Mouse (Mus musculus): ENCODE data around the gene B4galt2. TPM values are rescaled to one million over a fixed set of nuclear protein-coding genes. Genes with fewer than 3 reads are reported as not detected.

Gene B4galt2
- total RNA-seq, 2 experiments from 2014 or later, result 86.7 to 90.6 TPM

DNA sequence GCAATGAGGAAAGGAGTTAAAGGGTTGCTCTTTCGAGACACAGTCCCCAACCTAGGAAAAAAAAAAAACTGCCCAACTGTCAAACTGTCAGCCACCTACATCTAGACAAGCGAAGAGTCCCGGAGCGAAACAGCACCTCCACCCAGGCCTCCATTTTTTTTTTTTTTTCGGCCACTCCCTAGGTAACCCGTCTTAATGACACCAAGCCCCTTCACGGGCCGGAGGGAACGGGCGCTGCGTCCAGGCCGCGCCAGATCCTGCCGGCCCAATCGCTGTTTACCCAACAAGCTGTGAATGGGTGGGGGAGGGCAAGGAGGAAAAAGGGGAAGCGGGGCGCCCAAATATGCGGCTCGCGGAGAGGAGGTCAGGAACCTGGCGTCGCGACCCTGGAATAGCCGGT lies 3.4 kb upstream of the B4galt2 start:
- intact Hi-C loops (cut with DNase I), result loop anchor here (2.0 kb wide), 1 partner anchor 28 kb away; the partner anchor contains the start of gene Ipo13
- H3K4me3 ChIP-seq, result peak overlapping the region; percentile 89
- no peak for DNase-seq (ENCODE audit: extremely low spot score in 1 of 2, low spot score in 2 of 2)
- TF ChIP-seq CTCF (IDR thresholded peaks at IDR 0.05), result no peak
- H3K27ac ChIP-seq, result peak overlapping the region; percentile 97

DNA sequence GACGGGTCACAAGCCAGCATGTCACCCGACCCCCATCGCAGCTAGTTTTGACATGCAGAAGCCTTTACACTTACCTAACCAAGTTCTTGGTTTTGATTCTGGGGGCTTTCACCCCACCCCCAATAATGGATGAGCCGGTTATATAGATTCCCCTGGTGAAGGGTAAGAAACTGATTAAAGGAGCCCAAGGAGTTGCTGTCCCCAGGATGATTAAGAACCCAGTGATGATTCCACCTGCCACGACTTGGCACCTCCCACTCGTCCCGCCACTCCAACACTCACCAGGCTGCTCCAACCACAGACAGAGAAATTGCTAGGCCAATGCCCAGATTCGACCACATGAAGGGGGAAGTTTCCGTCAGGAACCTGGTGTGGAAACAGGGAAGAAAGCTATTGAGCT lies 2.7 kb upstream of the B4galt2 start:
- no peak overlapping the region for H3K27ac ChIP-seq
- peak overlapping the region; percentile 89 for H3K4me3 ChIP-seq
- DNase-seq (ENCODE audit: extremely low spot score in 1 of 2, low spot score in 2 of 2), result no peak
- intact Hi-C loops (cut with DNase I), result loop anchor here (2.0 kb wide), 1 partner anchor 29 kb away; the partner anchor contains the start of gene Ipo13
- no peak for TF ChIP-seq CTCF (IDR thresholded peaks at IDR 0.05)

DNA sequence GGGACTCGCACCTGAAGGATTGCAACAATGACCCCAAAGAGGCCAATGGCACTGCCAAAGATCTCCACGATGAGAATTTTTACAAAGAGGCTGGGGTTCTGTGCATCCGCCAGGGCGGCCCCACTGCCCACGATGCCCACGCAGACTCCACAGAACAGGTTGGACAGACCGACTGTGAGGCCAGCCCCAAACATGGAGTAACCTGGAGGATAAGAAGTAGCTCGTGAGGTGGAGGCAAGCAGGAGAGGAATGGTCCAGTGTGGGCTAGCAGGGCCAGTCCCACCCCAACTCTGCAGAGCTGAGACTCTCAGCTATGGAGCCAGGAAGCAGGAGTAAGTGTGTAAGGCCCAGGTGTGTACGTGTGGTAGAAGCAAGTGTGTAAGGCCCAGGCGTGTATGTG lies 1.8 kb upstream of the B4galt2 start:
- no peak for TF ChIP-seq CTCF (IDR thresholded peaks at IDR 0.05)
- no peak for DNase-seq (ENCODE audit: extremely low spot score in 1 of 2, low spot score in 2 of 2)
- intact Hi-C loops (cut with DNase I), result no loop called here
- H3K4me3 ChIP-seq, result no peak overlapping the region
- H3K27ac ChIP-seq, result no peak overlapping the region

DNA sequence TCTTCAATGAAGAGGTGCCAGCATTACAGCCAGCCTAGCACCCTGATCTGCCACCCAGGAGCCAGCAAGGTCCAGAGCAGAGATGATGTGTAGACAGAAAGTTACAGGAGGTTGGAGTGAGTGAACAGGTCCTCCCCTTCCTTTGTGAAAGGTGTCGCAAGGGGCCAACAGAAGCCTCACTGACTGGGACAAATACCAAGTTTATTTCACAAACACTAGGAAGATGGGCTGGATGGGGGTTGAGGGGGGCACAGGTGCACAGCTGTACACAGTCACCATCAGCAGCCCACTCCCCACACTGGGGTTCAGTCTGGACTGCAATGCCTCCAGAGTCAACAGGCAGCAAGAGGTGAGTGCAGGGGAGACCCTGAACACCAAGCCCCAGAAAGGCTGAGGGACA lies 859 bp upstream of the B4galt2 start:
- Histone ChIP-seq H3K4me3 (peak overlapping the region; percentile 75), H3K27ac (no peak overlapping the region)
- TF ChIP-seq CTCF (IDR thresholded peaks at IDR 0.05), result no peak
- no peak for DNase-seq (ENCODE audit: extremely low spot score in 1 of 2, low spot score in 2 of 2)
- intact Hi-C loops (cut with DNase I), result no loop called here

DNA sequence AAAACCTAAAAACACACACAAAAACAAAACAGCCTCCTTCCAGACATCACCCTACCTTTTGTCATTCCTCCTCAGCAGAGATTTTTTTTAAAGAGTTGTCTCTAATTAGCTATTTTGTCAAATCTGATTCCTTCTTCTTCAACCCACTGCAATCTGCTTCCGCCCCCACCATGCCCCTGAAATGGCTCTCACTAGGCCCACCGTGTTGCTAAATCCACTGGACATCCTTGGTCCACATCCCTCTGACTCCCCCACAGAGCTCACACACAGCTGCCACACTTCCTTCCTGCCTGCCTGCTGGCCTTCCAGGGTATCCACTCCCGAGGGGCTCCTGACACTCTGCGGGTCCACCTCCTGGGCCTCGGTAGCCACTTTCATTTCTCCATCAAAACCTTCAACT lies 4.6 kb downstream of the B4galt2 start:
- intact Hi-C loops (cut with DNase I), result no loop called here
- no peak overlapping the region for H3K27ac ChIP-seq
- DNase-seq (ENCODE audit: extremely low spot score in 1 of 2, low spot score in 2 of 2), result no peak
- no peak overlapping the region for H3K4me3 ChIP-seq
- no peak for TF ChIP-seq CTCF (IDR thresholded peaks at IDR 0.05)

DNA sequence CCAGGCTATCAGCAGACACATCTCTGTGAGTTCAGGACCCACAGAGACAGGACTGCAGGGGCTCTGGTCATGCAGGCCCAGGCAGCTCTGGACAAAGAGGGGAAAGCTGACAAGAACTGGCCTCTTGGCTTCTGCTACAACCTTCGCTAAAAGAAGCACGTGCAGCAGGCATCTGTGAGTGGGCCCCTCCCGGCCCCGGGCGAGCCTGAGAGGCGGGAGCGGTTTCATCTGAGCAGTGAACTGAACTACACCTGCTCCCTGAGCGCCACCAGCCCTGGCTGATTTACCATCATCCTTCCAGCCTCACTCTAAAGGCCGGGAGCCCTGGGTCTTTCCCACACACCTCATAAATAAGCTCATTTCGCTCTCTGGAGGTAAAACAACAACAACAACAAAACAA lies 5.0 kb downstream of the B4galt2 start:
- intact Hi-C loops (cut with DNase I), result no loop called here
- Histone ChIP-seq H3K27ac (no peak overlapping the region), H3K4me3 (no peak overlapping the region)
- no peak for DNase-seq (ENCODE audit: extremely low spot score in 1 of 2, low spot score in 2 of 2)
- TF ChIP-seq CTCF (IDR thresholded peaks at IDR 0.05), result no peak

DNA sequence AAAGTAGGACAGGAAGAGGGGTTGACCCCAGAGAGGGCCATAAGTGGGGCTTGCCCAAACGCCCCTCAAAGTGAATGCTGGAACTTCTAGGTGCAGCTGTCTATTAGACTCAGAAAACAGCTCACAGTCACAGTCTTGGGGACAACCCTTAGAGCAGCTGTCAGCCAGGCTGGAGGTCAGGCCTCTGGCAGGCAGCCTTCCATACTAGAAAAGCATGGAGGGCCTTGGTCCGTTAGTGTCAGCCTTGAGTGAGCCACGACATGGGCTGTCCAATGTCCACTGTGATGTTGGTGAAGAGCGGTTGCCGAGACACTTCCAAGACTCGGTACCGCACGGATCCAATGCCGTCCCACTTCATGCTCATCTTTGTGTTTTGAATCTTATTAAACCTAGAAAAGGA lies 9.7 kb downstream of the B4galt2 start:
- no peak for DNase-seq (ENCODE audit: extremely low spot score in 1 of 2, low spot score in 2 of 2)
- Histone ChIP-seq H3K27ac (no peak overlapping the region), H3K4me3 (no peak overlapping the region)
- no peak for TF ChIP-seq CTCF (IDR thresholded peaks at IDR 0.05)
- intact Hi-C loops (cut with DNase I), result no loop called here

DNA sequence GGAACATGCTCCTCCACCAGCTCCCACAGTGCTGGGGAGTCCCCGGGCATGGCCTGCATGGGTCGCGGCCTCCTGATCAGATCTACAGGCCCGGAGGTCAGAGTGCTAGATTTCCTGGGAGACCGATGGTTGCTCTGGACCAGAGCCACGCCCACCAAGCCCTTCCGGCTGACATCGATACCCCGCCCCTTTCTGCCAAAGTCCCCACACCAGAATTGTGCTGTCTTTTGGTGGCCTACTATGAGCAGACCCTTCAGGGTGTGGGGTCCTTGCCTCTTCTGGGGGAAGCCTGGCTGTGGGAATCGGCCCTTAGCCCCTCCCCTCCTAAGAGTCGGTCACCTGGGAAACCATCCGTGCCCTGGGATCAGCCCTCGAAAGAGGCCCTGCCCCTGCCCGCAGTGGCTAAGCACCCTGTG lies 10.8 kb downstream of the B4galt2 start, which contains the start of gene Ccdc24:
Gene Ccdc24, minus strand, starts transcription at position 87 of the 416 bp plus-strand sequence.
- intact Hi-C loops (cut with DNase I), result no loop called here
- no peak for DNase-seq (ENCODE audit: extremely low spot score in 1 of 2, low spot score in 2 of 2)
- no peak for TF ChIP-seq CTCF (IDR thresholded peaks at IDR 0.05)

DNA sequence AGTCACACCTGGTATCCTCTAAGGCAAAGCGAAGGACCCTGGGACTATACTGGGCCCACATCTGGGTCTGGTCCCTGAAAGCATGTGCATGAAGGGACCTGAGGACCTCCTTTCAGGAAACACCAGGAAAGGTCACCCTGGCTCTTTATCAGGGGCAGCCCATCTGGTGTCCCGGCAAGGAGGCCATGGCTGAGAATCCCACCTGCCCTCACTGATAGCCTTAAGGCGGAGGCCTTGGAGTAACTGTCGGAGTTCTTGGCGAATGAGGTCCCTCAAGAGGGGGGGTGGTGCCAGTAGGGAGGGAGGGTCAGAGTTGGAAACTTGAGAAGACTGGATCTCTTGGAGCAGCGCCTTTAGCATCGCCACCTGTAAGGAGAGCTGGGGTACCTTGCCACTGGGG lies 11.5 kb downstream of the B4galt2 start:
- Histone ChIP-seq H3K4me3 (no peak overlapping the region), H3K27ac (no peak overlapping the region)
- intact Hi-C loops (cut with DNase I), result no loop called here
- no peak for TF ChIP-seq CTCF (IDR thresholded peaks at IDR 0.05)
- no peak for DNase-seq (ENCODE audit: extremely low spot score in 1 of 2, low spot score in 2 of 2)

More for the DNA sequence above, 10.8 kb downstream of the B4galt2 start, which contains the start of gene Ccdc24:
- Histone ChIP-seq H3K27ac (no peak within 1 kb of the TSS), H3K4me3 (no peak within 1 kb of the TSS)

DNA sequence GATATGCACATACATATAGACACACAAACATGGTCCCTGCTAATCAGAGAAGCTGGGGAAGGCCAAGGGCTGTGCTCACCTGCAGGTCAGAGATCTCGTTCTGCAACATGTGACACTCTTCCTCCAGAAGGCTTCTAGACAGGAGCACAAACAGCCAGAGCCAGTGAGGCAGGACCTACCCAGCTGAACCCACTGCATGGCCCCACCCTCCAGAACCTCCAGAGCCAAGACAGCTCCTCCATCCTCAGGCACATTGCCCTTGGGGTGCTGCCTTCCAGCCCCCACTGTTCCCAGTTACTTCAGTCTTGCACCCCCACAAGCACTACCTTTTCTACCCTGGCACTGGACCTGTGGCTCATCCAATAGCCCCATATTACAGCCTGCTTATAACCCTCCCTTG lies 12.8 kb downstream of the B4galt2 start:
- no peak for TF ChIP-seq CTCF (IDR thresholded peaks at IDR 0.05)
- no peak for DNase-seq (ENCODE audit: extremely low spot score in 1 of 2, low spot score in 2 of 2)
- intact Hi-C loops (cut with DNase I), result no loop called here

DNA sequence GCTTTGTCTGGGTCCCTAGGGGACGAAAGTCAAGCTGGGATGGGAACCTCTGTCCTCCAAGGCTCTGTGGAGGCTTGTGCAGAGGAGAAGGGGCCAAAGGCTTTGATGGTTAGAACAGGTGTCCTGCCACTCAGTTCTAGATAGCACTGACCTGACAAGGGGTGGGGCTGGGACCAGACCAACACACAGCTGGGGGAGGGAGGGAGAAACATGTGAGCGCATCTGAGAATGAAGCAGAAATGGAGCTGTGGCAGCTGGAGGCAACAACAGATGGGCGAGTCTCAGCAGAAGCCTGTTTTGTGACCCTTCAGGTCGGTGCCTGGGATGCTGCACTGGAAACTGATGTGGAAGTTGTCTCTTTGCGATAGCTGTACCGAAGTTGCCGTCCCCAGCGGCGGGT lies 14.0 kb downstream of the B4galt2 start:
- DNase-seq (ENCODE audit: extremely low spot score in 1 of 2, low spot score in 2 of 2), result no peak
- Histone ChIP-seq H3K4me3 (no peak overlapping the region), H3K27ac (no peak overlapping the region)
- no peak for TF ChIP-seq CTCF (IDR thresholded peaks at IDR 0.05)
- intact Hi-C loops (cut with DNase I), result no loop called here

More for the DNA sequence above, 12.8 kb downstream of the B4galt2 start:
- no peak overlapping the region for H3K4me3 ChIP-seq
- H3K27ac ChIP-seq, result no peak overlapping the region

DNA sequence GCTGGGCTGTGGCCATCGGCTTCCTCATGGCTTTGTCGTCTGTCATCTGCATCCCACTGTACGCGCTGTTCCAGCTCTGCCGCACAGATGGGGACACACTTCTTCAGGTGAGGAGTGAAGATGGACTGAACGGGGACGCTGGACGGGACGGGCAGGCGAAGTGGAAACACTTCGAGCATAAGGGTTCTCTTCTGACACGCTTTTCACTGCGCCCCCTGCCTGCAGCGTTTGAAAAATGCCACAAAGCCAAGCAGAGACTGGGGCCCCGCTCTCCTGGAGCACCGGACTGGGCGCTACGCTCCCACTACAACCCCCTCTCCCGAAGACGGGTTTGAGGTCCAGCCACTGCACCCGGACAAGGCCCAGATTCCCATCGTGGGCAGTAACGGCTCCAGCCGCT lies 15.5 kb downstream of the B4galt2 start:
- intact Hi-C loops (cut with DNase I), result loop anchor here (2.0 kb wide), 1 partner anchor 39 kb away; no protein-coding TSS in a partner anchor
- Histone ChIP-seq H3K4me3 (no peak overlapping the region), H3K27ac (no peak overlapping the region)
- DNase-seq (ENCODE audit: extremely low spot score in 1 of 2, low spot score in 2 of 2), result peak in 1 of 2 experiments; percentile 64
- TF ChIP-seq CTCF (IDR thresholded peaks at IDR 0.05), result peak; percentile 76

DNA sequence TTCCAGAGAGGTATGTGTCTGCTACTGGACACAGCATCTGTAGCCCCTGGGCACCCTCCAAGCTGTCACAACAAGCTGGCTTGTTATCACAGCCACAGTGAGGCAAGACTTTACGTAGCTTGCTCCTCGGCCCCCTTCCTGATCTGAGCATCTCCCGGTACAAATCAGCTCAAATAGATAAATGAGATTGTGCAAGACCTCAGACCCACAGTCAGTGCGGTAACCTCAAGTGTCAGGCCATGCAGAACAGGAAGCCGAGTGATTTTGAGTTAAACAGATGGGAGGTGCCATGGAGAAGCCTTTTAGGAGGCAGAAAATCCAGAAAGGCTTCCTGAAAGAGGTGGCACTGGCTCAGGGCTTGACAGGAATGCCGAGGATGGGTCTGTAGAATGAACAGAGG lies 16.3 kb downstream of the B4galt2 start:
- intact Hi-C loops (cut with DNase I), result loop anchor here (2.0 kb wide), 1 partner anchor 38 kb away; no protein-coding TSS in a partner anchor
- no peak overlapping the region for H3K27ac ChIP-seq
- no peak for TF ChIP-seq CTCF (IDR thresholded peaks at IDR 0.05)
- DNase-seq (ENCODE audit: extremely low spot score in 1 of 2, low spot score in 2 of 2), result no peak
- no peak overlapping the region for H3K4me3 ChIP-seq

All from left cerebral cortex, adult 2 months (tissue).